Mouse (Mus musculus) lung, postnatal 4 days (tissue): ENCODE data around the gene Suclg2.
"Not testable (repeated sequence)": the region's sequence is repeated elsewhere in the genome, so short reads cannot be mapped to it uniquely, and the experiment has no call there.

Source experiments
- DNase-seq, 2 experiments: peaks; one replicate each; pipeline ENCODE4 v3.0.0; 2021

Suclg2 gene

GRCm38 (mm10) chr6:95618434-95618833, 100.2 kb downstream of the Suclg2 start:
- no peak for DNase-seq

DNA sequence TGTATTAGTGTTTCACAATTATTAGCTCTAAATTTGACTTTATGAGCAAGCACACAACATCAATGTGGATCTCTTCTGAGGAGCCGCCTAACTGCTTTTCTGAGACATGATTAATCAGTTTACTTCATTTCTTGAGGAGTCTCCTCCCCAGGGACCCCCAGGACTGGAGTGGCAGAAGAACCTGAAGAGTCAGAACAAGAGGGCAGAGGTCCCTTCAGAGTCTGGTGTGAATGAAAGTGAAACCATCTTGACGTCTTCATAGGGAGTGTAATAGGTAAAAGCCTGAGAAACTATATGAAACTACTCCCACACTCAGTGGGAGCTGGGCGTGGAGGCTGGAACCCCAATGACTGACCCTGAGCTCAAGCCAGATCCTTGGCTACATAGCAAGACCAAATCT, 105.4 kb downstream of the Suclg2 start:
- no peak for DNase-seq

DNA sequence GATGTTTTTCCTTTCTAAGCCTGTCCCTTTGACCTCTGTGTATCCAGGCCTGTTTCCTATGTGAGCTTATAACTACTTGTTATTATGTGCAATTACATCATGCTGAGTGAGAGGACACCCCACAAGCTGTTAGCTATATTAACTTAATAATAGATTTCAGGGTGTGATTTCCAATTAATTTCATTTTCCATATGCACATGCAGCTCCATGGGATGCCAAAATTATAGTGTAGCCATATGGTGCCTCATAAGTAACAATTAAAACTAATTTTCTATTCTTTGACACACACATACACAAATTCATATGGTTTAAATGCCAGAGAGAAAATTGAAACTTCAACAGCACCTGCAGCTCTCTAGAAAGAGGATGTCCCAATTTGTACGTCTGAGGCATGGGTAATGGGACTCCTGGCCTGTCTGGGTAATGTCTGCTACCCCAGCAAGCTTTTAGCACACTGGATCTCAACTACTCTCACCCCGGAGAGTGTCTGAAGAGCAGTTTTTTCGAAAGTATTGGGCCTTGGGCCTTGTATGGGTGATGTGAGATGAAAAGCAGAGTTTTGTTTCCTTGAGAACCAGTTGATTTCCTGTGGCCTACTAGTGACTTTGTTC, 106.1 kb downstream of the Suclg2 start:
- DNase-seq, result no peak

GRCm38 (mm10) chr6:95611059-95611458, 107.5 kb downstream of the Suclg2 start:
- DNase-seq, result no peak

DNA sequence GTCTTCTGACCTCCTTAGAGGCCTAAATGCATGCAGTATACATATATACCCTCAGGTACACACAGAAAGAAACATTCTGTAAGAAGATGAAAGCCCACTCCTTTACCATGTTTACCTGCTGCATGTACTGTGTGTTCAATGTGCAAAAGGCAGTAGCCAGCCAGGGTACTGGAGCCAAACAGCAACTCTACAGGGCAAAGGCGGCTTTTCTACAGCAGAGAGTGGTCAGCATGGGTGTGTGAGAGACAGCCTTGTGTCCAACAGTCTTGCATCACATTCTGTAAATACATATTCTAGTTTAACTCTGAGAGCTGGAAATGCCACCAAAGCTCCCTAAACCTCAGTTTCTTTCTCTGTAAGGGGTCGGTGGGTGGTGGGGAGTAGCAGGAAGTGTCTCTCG, 110.5 kb downstream of the Suclg2 start:
- DNase-seq, result no peak

DNA sequence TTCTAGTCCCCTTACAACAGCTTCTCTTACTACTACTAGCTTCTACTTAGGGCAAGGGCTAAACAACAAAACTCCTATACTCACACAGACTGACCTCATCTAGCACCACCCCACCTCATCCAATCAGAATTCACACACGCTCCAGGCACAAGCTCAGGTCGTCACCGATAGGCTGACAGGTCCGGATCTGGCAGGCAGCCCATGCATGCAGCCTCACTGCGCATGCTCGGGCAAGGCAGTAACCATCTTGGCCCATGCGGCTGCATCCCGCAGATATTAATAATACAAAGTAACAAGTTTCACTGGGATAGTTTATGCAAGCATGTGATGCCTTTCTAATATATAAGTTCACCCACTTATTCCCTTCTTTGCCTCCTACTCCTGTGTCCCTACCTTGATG, 117.9 kb downstream of the Suclg2 start:
- not testable (repeated sequence) for DNase-seq

DNA sequence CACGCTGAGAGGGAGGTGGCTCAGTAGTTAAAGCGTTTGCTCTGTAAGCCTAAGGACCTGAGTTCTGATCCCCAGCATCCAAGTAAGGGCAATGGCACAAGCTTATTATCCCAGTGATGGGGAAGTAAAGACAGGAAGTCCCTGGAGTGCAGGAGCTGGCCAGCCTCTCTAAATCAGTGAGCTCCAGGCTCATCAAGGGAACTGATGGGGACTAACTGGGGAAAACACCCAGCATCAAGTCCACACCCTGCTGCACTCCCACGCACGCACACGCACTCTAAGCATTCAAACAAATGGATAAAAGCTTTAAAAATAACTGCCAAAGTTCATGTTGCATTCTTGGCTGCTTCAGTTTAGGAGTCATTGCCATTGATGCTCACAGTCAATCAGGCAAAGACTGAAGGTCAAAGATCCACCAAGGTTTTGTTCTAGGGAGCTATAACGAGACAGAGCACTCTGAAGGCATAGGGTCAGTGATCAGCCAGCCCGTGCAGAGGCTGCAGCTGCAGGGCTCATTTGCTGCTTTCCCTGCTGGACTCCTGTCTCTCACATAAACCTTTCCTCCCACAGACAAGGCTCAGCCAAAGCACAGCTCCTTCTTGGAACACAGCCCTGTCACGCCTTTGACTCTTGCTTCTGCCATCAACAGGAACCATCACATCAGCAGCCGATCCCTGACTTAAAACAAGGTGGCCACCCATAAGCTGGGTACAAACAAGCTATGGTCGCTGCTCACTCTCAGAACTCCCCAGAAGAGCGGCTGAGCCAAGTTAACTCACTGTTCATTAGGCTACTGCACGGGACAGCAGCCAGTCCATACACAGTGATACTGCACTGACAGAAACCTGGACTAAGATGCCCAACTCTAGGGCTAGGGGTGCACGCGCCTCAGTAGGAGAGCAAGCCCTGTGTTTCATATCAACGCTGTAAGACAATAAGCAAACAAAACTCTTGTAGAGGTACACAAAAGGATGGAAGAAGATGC, 121.5 kb downstream of the Suclg2 start:
- DNase-seq, result peak; percentile 23 to 60

GRCm38 (mm10) chr6:95595852-95596251, 122.7 kb downstream of the Suclg2 start:
- no peak for DNase-seq

- no peak for DNase-seq
Observed at GRCm38 (mm10) chr6:95594239-95594638, 124.4 kb downstream of the Suclg2 start.

DNA sequence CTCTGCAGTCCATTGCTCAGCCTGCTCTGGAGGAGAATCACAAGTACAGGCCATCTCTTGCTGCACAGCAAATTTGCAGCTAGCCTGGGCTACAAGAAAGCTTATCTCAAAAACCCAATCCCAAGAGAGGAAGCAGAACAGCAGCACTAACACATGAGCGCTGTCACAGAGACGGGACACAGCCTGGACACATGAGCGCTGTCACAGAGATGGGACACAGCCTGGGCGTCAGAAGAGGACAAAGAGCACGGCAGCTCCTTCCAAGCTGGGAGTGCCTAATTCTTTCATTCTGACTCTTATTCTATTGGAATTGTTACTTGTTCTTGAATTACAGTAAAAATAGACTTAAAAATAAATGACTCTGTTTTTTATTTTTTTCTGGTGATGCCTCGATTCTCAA, 126.2 kb downstream of the Suclg2 start:
- DNase-seq, result no peak

GRCm38 (mm10) chr6:95590463-95590862, 128.1 kb downstream of the Suclg2 start:
- DNase-seq, result no peak

- no peak for DNase-seq
Observed at GRCm38 (mm10) chr6:95587108-95587796, 131.3 kb downstream of the Suclg2 start.

DNA sequence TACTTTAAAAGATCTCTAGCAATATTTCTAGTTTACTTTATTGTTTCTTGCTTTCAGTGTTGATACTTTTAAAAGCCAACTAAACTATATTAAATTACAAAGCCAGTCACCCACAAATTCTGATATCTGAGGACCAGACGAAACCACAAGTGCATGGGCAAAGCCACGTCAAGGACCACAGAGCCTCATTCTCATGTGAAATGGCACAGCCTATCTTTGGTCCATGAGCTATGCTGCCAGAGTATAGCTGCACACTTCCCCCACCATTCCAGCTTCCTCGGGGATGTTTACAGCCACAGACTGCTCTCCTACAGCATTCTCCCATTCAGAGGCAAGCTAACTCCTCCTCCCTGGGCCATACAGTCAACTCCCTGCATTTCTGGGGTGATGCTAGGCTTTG, 136.7 kb downstream of the Suclg2 start:
- no peak for DNase-seq

DNA sequence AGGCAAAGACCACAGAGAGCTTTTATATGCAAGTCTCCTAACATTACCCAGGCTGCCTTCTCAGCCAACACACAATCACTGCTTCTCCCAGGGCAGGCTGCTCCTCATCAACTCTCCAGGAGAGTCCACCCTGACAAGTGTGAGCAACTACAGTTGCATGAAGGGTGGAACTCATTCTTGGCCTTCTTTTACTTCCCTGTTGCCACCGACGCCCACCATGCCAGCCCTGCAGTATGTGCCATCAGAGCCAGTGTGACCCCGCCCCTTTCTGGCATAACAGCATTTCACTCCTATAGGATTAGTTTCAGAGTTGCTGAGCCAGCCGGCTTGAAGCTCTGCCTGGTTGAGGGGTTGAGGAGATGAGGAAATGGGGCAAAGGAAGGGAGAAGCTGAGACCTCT, 138.8 kb downstream of the Suclg2 start:
- DNase-seq, result no peak

DNA sequence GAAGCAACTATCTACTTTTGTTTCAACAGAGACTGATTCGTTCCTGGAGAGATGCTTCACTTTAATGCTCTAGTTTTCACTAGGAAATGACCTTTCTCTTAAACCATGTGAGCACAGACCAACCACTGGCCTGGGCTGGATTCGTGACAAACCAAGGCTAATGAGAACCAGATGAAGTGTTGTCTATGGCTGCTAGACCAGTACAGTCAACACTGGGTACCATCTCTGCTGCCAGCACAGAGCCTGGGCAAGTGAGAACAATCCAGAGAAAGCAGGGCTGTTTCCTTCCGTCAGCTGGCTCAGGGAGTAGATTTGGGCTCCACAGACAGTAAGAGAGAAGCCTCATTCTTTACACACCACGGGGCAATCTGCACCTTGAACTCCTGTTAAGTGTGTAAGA, 143.1 kb downstream of the Suclg2 start:
- DNase-seq, result no peak

GRCm38 (mm10) chr6:95574867-95575266, 143.7 kb downstream of the Suclg2 start:
- no peak for DNase-seq

DNA sequence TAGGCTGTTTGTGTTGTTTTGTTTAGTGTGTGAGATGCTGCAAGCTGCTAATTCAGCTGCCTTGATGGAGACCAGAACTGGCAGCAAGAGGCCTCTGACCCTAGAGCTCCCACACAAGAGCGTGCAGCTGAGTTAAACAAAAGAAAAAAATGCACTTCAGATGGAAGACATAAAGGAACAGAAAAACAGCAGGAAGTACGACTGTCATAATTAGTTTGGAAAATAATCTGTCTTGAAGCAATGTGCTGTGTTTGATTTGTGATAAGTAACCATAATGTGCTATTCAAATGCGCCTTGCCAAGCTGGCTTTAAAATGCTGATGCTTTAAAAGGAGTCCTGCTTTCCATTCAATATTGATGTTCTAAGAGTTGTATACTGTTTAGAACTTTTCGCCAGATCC, 144.2 kb downstream of the Suclg2 start:
- DNase-seq, result no peak

DNA sequence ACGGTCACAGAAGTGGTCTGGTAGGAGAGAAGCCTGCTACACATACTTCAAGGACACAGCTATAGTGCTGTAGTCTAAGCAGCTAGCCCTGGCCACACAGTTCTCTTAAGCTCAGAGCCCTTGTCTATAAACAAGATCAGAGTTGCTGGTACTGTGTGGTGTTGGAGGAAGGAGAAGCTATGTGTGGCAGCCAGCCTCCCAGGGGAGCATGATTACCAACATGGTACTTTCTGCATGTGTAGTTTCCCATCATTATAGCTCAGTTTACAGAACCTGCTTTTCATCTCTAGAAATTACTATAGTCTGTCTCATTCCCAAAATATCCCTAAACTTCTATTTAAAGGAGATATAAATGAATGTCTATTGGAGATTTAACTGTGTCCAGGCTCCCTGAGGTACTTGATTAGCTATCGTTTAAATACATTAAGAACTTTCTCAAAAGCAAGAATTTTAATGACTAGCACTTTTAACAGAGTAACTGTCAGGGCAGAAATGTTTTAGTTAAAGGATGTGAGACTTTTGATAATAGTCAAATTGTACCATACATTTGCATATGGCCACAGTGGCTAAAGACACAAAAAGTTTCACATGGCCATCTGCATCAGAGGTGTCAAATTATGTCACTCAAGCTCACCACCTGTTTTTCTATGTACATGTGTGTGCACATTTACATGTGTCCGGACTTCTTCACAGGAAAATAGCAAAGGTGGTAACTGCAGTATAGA, 145.4 kb downstream of the Suclg2 start:
- DNase-seq, result no peak

DNA sequence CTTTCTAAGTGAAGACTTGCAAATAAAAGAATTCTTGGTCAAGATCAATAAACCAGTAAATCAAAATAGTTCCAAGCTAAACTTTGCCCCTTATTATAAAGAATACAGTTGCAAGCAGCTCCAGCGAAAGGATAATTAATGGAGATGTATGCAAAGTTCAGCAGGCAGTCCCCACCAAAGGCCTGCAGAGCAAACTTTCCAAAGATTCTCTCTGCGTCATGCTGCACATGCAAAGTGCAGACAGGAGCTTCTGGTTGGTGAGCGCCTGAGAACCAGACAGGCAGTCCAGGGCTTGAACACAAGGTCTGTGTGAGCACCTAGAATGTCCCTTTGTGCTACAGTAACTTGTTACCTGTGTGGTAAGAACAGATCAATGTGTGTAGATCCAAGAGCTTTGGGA, 147.0 kb downstream of the Suclg2 start:
- no peak for DNase-seq

DNA sequence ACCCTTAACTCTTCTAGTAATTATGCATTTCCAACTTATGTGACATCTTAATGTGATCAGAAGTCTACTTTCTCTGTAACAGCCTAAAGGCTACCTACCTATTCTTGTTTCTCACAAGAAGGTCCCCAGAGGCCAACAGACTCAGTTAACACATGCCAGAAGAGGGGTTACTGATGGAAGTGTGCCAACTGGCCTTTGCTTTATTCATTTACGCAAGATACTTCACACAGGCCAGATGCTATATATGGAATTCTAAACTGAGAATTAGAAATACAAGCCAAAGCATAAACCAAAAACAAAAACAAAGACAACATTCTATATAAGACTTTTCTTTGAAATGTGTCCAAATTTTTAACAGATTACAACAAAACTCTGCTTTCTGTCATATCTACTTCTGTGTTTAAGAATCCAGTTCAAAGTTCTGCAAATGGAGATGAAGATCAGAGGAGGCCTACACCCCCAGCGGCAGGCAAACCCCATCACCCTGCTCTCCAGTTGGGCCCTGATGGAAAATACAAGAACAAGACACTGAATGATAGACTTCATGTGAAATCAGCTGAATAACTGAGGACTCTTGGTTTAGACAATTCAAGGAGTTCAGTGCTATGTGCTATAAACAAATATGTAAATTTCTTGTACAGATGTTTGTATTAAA, 155.1 kb downstream of the Suclg2 start:
- no peak for DNase-seq

DNA sequence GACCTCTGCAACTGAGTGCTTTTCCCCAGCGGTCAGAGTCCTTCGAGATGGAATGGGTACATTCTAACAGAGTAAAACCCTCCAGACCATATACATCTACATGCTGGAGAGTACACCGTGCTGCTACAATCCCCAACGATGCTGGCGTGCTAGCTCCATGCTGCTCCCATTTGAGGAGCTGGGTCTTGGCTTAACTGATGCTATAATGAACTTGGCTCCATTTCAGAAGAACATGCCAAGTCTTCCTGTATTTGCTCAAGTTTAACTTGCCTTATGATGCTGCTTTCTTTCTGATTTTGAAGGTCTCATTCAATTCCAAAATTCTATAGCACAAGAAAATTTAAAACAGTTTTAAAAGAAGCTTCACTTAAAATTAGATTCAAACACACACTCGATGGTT, 162.3 kb downstream of the Suclg2 start:
- no peak for DNase-seq

DNA sequence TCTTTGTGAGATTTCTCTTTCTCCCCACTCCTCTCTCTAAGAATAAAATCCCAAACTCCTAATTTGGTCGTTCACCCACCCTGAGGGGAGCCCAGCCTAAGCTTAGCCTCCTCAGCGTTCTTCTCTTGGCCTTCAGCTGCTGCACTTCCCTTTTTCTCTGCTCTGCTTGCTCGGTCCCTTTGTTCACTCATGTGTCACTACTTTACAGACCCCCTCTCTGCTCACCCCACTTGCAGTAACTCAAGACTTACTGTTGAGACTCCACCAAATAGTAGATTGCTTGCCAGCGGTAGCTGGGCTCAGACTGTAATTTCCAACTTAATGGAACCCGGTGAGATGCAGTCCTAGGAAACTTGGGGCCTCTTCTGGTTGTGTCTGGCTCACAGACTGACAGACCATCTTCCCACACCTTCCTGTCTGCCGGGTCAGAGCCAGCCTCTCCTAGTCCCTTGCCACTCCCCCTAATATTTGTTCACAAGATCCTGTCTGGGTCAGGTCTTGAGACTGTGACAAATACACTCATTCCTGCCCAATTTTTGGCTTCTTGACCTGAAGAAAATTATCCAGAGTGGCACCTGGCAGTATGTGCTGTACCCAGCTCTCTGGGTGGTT, 166.2 kb downstream of the Suclg2 start:
- peak in 1 of 2 experiments; percentile 15 for DNase-seq
